Mouse (Mus musculus) A20 (cell line): ENCODE measurements around the gene Slc12a5.

Experiments used
- DNase-seq: peaks from one replicate; pipeline ENCODE4 v3.0.0-alpha.2; 2011; ENCODE audit warnings: low read depth, low spot score

Gene Slc12a5

DNA sequence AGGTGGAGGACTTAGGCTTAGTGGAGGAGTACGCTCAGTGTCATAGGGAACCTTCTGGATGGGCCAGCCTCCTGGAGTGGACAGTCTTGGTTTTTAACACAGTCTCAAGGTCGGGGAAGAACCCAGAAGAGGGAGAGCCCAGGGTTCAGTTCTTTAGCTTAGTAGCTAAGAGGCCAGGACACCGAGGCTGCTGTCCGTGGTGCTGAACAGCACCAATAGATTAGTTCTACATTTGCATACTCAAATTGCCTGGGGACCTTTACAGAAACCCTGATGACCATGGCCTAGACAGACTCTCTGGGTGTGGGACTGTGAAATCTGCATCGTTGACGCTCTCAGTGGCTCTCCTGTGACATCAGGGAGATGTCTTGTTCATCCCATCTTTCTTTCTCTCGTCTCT is 19.1 kb downstream of the Slc12a5 start:
- peak; percentile 55 for DNase-seq

GRCm38 (mm10) chr2:164985962-164986361 is 25.4 kb downstream of the Slc12a5 start:
- DNase-seq: no peak

DNA sequence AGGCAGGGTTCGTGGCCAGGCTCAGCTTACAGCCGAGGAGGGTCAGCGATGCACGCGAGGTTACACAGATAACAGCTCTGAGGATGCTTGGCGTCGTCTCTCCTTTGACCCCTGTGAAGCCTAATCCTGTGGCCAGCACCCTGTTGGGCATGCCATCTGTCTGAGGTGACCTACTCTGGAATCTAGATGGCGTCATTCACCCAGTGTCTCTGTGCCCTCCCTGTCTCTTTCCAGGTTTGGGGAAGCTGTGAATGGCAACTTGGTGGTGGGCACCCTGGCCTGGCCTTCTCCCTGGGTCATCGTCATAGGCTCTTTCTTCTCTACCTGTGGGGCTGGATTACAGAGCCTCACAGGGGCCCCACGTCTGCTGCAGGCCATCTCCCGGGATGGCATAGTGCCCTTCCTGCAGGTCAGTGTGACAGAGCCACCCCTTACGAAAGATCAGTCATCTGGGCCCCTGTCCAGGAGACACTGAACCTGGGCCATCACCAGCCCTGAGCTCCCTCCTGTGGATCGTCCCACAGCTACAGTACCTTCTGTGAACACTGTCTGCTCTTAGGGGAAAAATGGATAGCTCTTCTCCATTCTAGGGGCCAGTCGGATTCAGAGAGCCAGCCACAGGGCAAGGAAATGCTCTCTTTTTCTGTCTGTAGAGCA is 25.9 kb downstream of the Slc12a5 start:
- no peak for DNase-seq

GRCm38 (mm10) chr2:164988777-164989176 is 28.2 kb downstream of the Slc12a5 start:
- no peak for DNase-seq

GRCm38 (mm10) chr2:164991111-164991510 is 30.5 kb downstream of the Slc12a5 start:
- no peak for DNase-seq

DNA sequence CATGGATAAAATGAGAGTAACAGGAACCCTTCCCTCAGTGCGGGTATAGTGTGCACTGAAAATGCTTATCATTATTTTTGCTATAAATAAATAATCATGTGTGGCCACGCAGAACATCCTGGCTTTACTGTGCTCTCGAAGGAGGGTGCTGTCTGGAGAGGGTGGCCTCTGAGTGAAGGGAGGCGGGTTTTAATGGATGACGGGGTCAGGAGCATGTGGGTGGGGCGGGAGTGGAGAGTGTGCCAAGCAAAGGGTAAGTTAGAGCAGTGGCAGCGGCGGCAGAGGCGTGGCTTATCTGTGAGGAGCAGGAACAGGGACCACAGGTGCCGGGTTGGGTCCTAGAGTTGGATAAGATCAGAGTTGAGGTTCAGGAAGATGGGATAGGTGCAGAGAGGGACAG is 31.2 kb downstream of the Slc12a5 start:
- DNase-seq: no peak

DNA sequence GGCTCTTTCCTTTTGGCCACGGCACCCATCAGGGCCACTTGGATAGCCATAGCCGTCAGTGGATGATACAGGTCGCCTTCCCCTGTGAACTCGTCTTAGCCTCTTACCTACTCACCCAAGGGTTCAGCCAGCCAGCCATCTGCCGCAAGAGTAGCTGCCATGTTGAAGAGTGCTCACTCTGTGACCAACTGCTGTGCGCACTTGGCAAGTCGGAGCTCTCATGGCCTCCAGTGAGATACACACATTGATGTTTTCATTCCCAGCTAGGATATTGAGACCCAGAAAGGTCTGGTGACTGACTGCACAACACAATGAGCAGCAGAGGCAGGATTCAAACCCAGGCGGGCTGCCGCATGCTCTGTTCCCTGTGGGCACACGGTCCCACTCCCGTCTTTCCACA is 33.6 kb downstream of the Slc12a5 start:
- no peak for DNase-seq

GRCm38 (mm10) chr2:164994659-164995428 is 34.2 kb downstream of the Slc12a5 start:
- DNase-seq: no peak

GRCm38 (mm10) chr2:164995976-164996375 is 35.4 kb downstream of the Slc12a5 start:
- no peak for DNase-seq

DNA sequence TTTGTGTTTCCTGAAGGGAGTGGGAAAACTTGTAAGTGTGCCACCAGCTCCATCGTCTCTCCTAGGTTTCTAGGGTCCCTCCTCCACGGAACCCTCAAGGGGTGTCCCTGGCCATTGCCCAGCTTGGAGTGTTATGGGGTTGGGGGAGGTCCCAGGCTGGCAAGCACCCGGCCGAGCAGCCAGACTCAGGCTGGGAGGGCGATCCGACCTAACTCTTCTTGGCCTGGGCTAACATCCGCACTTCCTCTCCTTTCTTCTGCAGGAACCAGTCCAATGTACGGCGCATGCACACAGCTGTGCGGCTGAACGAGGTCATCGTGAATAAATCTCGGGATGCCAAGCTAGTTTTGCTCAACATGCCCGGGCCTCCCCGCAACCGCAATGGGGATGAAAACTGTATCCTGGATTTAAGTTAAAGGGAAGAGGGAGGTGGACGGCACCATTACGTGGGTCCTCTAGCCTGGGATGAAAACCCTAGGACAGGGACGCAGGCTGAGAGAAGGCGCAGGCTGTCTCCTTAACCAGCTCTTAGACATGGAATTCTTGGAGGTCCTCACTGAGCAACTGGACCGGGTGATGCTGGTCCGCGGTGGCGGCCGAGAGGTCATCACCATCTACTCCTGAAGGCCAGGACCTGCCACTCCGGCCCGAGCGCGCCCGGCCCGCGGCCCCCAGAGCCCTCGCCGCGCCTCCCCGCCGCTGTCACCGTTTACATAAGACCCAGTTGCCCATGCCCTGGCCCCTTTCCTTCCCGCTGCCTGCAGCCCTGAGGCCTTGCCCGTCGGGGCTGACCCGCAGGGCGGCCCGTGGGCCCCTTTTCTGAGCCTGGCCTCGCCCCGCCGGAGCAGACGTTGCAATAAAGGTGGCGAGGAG is 36.5 kb downstream of the Slc12a5 start:
- DNase-seq: no peak

DNA sequence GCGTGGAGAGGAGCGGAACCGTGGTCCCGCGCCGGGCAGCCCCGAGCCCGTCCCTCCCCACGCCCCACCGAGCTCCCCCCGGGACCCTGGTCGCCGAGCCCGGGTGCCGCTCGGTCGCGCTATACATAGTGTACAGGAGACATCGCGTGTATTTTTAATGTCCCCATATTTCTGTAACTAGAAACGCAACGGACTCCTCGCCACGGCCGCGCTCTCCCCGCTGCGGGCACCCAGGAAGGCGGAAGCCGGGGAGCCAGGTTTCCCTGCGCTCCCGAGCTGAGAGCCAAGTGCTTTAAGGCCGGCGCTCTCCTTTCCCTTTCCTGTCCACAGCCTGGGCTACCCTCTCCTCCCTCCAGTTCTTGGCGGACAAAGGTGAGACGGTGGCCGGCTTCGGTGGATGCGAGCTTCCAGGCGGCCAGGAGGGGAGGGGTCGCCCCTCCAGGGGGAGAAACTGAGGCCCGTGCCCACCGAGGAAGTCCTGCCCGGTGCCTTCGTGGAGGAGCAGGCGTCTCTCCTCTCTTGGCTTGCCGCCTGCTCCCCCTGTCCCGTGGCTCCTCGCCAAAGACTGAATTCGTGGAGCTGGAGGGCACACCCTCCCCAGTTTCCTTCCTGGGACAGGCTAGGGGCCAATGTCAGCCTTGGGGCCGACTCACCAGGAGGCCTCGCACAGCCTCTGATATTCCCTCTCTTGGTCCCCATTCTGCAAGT is 37.3 kb downstream of the Slc12a5 start:
- no peak for DNase-seq

- DNase-seq: no peak
These were observed 41.4 kb downstream of the Slc12a5 start for GRCm38 (mm10) chr2:165001958-165002357.

DNA sequence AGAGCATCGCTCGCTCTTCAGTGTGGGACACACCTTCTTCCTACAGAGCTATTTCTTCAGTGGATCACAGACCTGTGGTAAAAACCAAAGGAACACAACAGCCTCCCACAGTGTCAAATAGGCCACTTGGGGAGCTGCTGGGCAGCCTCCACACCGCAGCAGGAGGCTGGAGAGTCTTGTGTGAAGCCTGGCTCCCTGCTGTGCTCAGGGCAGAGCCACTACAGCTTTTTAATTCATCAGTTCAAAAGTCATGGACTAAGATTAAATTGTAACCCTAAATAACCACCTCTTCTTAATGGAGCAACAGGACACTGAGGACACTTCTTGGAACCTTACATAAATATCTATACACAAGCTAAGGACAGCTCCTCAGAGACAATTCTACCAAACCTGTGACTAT is 42.5 kb downstream of the Slc12a5 start:
- no peak for DNase-seq

GRCm38 (mm10) chr2:165004237-165004636 is 43.6 kb downstream of the Slc12a5 start:
- DNase-seq: no peak

- DNase-seq: no peak
These were observed 46.2 kb downstream of the Slc12a5 start for GRCm38 (mm10) chr2:165006813-165007212.

DNA sequence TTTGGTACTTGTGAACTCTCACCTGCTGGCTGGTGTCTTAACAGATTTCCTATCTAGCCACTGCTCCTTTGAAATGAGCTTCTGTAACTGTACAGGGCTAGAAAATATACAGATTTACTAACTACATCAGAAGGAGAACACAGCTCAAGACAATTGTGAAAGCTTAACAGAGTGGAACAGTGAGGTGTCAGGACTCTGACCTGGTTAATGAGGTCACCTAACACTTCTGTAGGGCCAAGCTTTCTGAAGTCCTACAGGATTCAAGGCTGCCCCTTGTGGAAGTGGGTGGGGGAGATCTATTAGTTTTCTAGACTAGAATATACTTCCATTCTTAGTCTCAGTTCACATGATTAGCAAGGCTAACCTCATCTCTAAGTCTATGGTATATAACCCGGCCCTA is 47.4 kb downstream of the Slc12a5 start:
- DNase-seq: no peak

- DNase-seq: no peak
These were observed 48.6 kb downstream of the Slc12a5 start for GRCm38 (mm10) chr2:165009161-165009560.

GRCm38 (mm10) chr2:165009581-165009980 is 49.0 kb downstream of the Slc12a5 start:
- no peak for DNase-seq

DNA sequence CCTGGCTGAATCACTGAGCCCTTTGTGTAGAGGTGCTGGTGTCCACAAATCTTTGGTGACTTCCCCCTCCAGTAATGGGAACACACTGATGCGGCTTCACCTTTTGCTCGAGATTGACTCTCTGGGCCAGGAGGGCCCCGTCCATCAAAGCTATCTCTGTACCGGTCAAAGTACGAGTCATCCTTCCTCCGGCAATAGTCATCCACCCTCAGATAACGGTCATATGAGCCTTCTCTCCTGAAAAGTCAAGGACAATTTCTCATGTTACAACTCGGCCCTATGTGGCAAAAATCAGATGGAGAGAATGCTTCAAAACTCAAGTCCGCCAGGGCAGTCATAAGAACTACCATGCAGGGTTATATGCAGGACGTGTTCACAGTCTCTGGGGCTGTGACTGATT is 49.7 kb downstream of the Slc12a5 start:
- no peak for DNase-seq

- no peak for DNase-seq
These were observed 54.3 kb downstream of the Slc12a5 start for GRCm38 (mm10) chr2:165014935-165015334.

- no peak for DNase-seq
These were observed 59.9 kb downstream of the Slc12a5 start for GRCm38 (mm10) chr2:165020490-165020889.

- DNase-seq: peak; percentile 19
These were observed 66.6 kb downstream of the Slc12a5 start for GRCm38 (mm10) chr2:165027163-165027562.
